Mouse (Mus musculus) MEL (cell line): ENCODE data around the gene Fam83d. TPM values are rescaled to one million over a fixed set of nuclear protein-coding genes. Genes with fewer than 3 reads are reported as not detected.

Experiments
- DNase-seq: peaks from one replicate; pipeline ENCODE4 v3.0.0; 2011; ENCODE audit warnings: low read depth, low spot score
- H3K27ac ChIP-seq: 2 replicates; pipeline ENCODE4 v1.5.1; 2012; ENCODE audit warnings: low read depth, mild to moderate bottlenecking, control low read depth, low read length, moderate library complexity; ENCODE audit not compliant: control insufficient read depth
- H3K27me3 ChIP-seq, 2 experiments: fragments of 150-350 bp in 1 of 2; sonication (generic) in 1 of 2; 2 replicates each; pipeline ENCODE4 v1.6.1; 2012; ENCODE audit warnings: low read length in 2 of 2, mild to moderate bottlenecking in 2 of 2, improper control_type of control experiment in 1 of 2, moderate library complexity in 1 of 2; ENCODE audit not compliant: insufficient read depth in 2 of 2, control insufficient read depth in 1 of 2
- H3K36me3 ChIP-seq, 2 experiments: 2 replicates each; pipeline ENCODE4 v1.6.1; 2012 to 2014; ENCODE audit warnings: low read length in 2 of 2, improper control_type of control experiment in 1 of 2, inconsistent platforms in 1 of 2, mild to moderate bottlenecking in 1 of 2; ENCODE audit not compliant: insufficient read depth in 2 of 2, control insufficient read depth in 1 of 2
- H3K4me1 ChIP-seq, 2 experiments: fragments of 150-350 bp in 1 of 2; sonication (generic) in 1 of 2; 2 replicates each; pipeline ENCODE4 v1.6.1; 2012; ENCODE audit warnings: low read length in 2 of 2, improper control_type of control experiment in 1 of 2, mild to moderate bottlenecking in 1 of 2; ENCODE audit not compliant: insufficient read depth in 2 of 2, control insufficient read depth in 1 of 2
- H3K4me3 ChIP-seq, 2 experiments: fragments of 150-350 bp in 1 of 2; sonication (generic) in 1 of 2; 2 replicates each; pipeline ENCODE4 v1.5.1; 2012; ENCODE audit warnings: low read depth in 2 of 2, low read length in 2 of 2, mild to moderate bottlenecking in 2 of 2, moderate library complexity in 2 of 2, control low read depth in 1 of 2, improper control_type of control experiment in 1 of 2; ENCODE audit not compliant: control insufficient read depth in 1 of 2, insufficient read depth in 1 of 2
- H3K79me2 ChIP-seq: 2 replicates; pipeline ENCODE4 v1.6.1; 2012; ENCODE audit warnings: mild to moderate bottlenecking, low read length, moderate library complexity; ENCODE audit not compliant: control insufficient read depth, poor library complexity, insufficient read depth
- H3K9ac ChIP-seq: 2 replicates; pipeline ENCODE4 v1.6.1; 2012; ENCODE audit warnings: low read depth, mild to moderate bottlenecking, control low read depth, low read length, moderate library complexity; ENCODE audit not compliant: control insufficient read depth, poor library complexity, severe bottlenecking
- H3K9me3 ChIP-seq: fragments of 150-350 bp; sonication (generic); replicated peaks from 2 replicates; pipeline ENCODE4 v1.6.1; 2012; ENCODE audit warnings: mild to moderate bottlenecking, low read length, improper control_type of control experiment, moderate library complexity; ENCODE audit not compliant: insufficient read depth
- BHLHE40 ChIP-seq: IDR thresholded peaks from 2 replicates; pipeline ENCODE4 v1.6.1; 2012; ENCODE audit warnings: low read depth, mild to moderate bottlenecking, inconsistent platforms, low read length, improper control_type of control experiment, borderline replicate concordance
- CHD2 ChIP-seq: IDR thresholded peaks from 2 replicates; pipeline ENCODE4 v1.6.1; 2011; ENCODE audit warnings: low read length, improper control_type of control experiment
- E2F4 ChIP-seq: IDR thresholded peaks from 2 replicates; pipeline ENCODE4 v1.6.1; 2011; ENCODE audit warnings: low read depth, low read length, improper control_type of control experiment, borderline replicate concordance
- ELF1 ChIP-seq: IDR thresholded peaks from 2 replicates; pipeline ENCODE4 v1.6.1; 2014; ENCODE audit warnings: low read depth, mild to moderate bottlenecking, inconsistent platforms, low read length, improper control_type of control experiment, moderate library complexity
- GABPA ChIP-seq: IDR thresholded peaks from 2 replicates; pipeline ENCODE4 v1.6.1; 2012; ENCODE audit warnings: low read depth, mild to moderate bottlenecking, inconsistent platforms, low read length, improper control_type of control experiment, moderate library complexity
- MAFK ChIP-seq: IDR thresholded peaks from 2 replicates; pipeline ENCODE4 v1.6.1; 2011; ENCODE audit warnings: low read depth, mild to moderate bottlenecking, low read length, improper control_type of control experiment, borderline replicate concordance
- MYC ChIP-seq: IDR thresholded peaks from 2 replicates; pipeline ENCODE4 v1.6.1; 2011; ENCODE audit warnings: low read depth, mild to moderate bottlenecking, low read length, improper control_type of control experiment, moderate library complexity
- NELFE ChIP-seq: IDR thresholded peaks from 2 replicates; pipeline ENCODE4 v1.6.1; 2011; ENCODE audit warnings: low read depth, low read length, improper control_type of control experiment
- POLR2A ChIP-seq, 2 experiments: IDR thresholded peaks; 2 replicates each; pipeline ENCODE4 v1.6.1; 2011 to 2012; ENCODE audit warnings: low read length in 2 of 2, mild to moderate bottlenecking in 2 of 2, control low read depth in 1 of 2, improper control_type of control experiment in 1 of 2, low read depth in 1 of 2, moderate library complexity in 1 of 2; ENCODE audit not compliant: control insufficient read depth in 1 of 2, insufficient read depth in 1 of 2, poor library complexity in 1 of 2
- POLR2AphosphoS5 ChIP-seq: IDR thresholded peaks from 2 replicates; pipeline ENCODE4 v1.6.1; 2012; ENCODE audit warnings: low read depth, borderline replicate concordance, mild to moderate bottlenecking, inconsistent platforms, low read length, moderate library complexity, mixed read lengths
- RAD21 ChIP-seq: IDR thresholded peaks from 2 replicates; pipeline ENCODE4 v1.6.1; 2011; ENCODE audit warnings: mild to moderate bottlenecking, low read depth, low read length, improper control_type of control experiment
- TAL1 ChIP-seq: IDR thresholded peaks from 2 replicates; pipeline ENCODE4 v1.6.1; 2012; ENCODE audit warnings: mild to moderate bottlenecking, inconsistent platforms, low read length, moderate library complexity, mixed read lengths
- TBP ChIP-seq: IDR thresholded peaks from 2 replicates; pipeline ENCODE4 v1.8.0; 2011; ENCODE audit warnings: low read depth, low read length, improper control_type of control experiment
- TCF12 ChIP-seq: IDR thresholded peaks from 2 replicates; pipeline ENCODE4 v1.6.1; 2014; ENCODE audit warnings: low read depth, mild to moderate bottlenecking, inconsistent platforms, low read length, improper control_type of control experiment, moderate library complexity
- USF1 ChIP-seq: IDR thresholded peaks from 2 replicates; pipeline ENCODE4 v1.6.1; 2014; ENCODE audit warnings: low read depth, mild to moderate bottlenecking, inconsistent platforms, low read length, improper control_type of control experiment, moderate library complexity
- USF2 ChIP-seq, 2 experiments: IDR thresholded peaks; 2 replicates each; pipeline ENCODE4 v1.6.1; 2011 to 2012; ENCODE audit warnings: improper control_type of control experiment in 2 of 2, low read length in 2 of 2, borderline replicate concordance in 1 of 2, inconsistent platforms in 1 of 2, low read depth in 1 of 2, mild to moderate bottlenecking in 1 of 2; ENCODE audit not compliant: insufficient read depth in 1 of 2
- ZC3H11A ChIP-seq: IDR thresholded peaks from 2 replicates; pipeline ENCODE4 v1.6.1; 2012; ENCODE audit warnings: low read depth, mild to moderate bottlenecking, inconsistent platforms, low read length, improper control_type of control experiment
- ZKSCAN1 ChIP-seq: IDR thresholded peaks from 2 replicates; pipeline ENCODE4 v1.6.1; 2012; ENCODE audit warnings: low read depth, mild to moderate bottlenecking, inconsistent platforms, low read length, improper control_type of control experiment, moderate library complexity
- ZMIZ1 ChIP-seq: IDR thresholded peaks from 2 replicates; pipeline ENCODE4 v1.6.1; 2012; ENCODE audit warnings: low read depth, mild to moderate bottlenecking, inconsistent platforms, low read length, improper control_type of control experiment, moderate library complexity
- ZNF384 ChIP-seq: IDR thresholded peaks from 2 replicates; pipeline ENCODE4 v1.6.1; 2012; ENCODE audit warnings: low read depth, mild to moderate bottlenecking, inconsistent platforms, low read length, improper control_type of control experiment
- polyA plus RNA-seq, 2 experiments: library from polyadenylated mRNA; stranded (reverse) in 1 of 2; unstranded in 1 of 2; fragments of >175 nt in 1 of 2; fragments of >200 nt in 1 of 2; gene quantifications; 2 replicates each; pipeline versions ENCODE4 v1.2.1 to v1.2.4; 2012; ENCODE audit warnings: low replicate concordance in 2 of 2, low read depth in 1 of 2; ENCODE audit not compliant: insufficient read length in 2 of 2, insufficient read depth in 1 of 2, missing spikeins in 1 of 2
- total RNA-seq: library from RNA; depleted of rRNA; stranded (reverse); fragments of 300-350 nt; gene quantifications from 2 replicates; pipeline ENCODE4 v1.2.3, GENCODE M21; 2012

The Fam83d gene
- total and polyA plus RNA-seq, 3 experiments = 2.6 to 5.2 TPM; not detected in 1

DNA sequence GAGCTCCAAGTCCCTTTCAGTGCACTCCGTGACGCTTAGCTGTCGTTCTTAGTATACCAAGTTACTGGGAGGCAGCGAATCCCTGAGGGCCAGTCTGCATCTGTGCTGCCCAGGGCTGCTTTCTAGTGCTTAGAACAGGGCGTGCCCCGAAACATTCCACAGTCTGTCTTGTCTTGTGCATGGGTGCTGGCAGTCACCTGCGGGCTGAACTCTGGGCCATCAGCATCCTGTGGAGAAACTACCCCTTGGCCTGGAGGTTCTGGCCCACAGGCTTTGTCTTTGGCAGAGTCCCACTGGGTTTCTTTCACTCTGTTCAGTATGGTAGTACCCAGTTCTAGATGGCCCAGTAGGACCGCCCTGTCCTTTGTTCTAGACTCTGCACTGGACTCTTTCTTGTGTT lies 32.9 kb downstream of the Fam83d start:
- Histone ChIP-seq H3K9me3 (no peaks in the 10 kb centered on the region), H3K9ac (no peak overlapping the region), H3K27me3 (no peaks in the 10 kb centered on the region), H3K36me3 (no peaks in the 10 kb centered on the region; a peak in 1 of 4 replicates), H3K4me3 (no peak overlapping the region), H3K4me1 (no peaks in the 10 kb centered on the region), H3K79me2 (peaks cover 2% of the 10 kb centered on the region; the same call in 1 of the 2 replicates), H3K27ac (no peak overlapping the region)
- DNase-seq = no peak
- no peak for TF ChIP-seq ZKSCAN1
- TF ChIP-seq RAD21 = no peak
- TF ChIP-seq ZC3H11A = no peak
- TF ChIP-seq TAL1 = no peak
- TF ChIP-seq CHD2 = no peak
- no peak for TF ChIP-seq MYC
- no peak for TF ChIP-seq TBP
- no peak for TF ChIP-seq NELFE
- no peak for TF ChIP-seq TCF12
- TF ChIP-seq USF2 (IDR thresholded peaks at IDR 0.05; ENCODE audit: borderline replicate concordance in 1 of 2, insufficient read depth in 1 of 2, low read depth in 1 of 2, low read length in 2 of 2) = no peak
- no peak for TF ChIP-seq ELF1
- no peak for TF ChIP-seq GABPA
- TF ChIP-seq ZNF384 = no peak
- TF ChIP-seq E2F4 = no peak
- no peak for TF ChIP-seq POLR2AphosphoS5

DNA sequence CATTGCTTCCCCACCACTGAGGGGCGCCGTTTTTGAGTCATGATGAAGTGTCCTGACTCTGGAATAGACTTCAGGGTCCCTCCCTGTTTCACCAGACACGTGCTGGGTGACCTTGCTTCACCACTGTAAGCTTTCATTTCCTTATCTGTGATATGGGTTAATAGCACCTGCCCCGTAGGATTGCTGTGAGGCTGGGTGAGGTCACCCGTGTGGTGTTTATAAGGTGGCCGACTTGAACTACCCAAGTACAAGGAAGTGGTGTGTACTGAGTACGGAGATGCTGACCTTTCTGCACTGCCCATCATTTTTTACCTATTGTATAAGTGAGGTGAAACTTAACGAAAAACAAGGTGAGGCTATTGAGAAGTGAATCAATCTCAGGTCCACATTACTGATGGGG lies 35.7 kb downstream of the Fam83d start:
- DNase-seq = no peak
- Histone ChIP-seq H3K9ac (no peak overlapping the region), H3K79me2 (no peaks in the 10 kb centered on the region; the same call in 1 of the 2 replicates), H3K27ac (no peak overlapping the region), H3K4me3 (no peak overlapping the region), H3K27me3 (no peaks in the 10 kb centered on the region), H3K4me1 (no peaks in the 10 kb centered on the region), H3K9me3 (no peaks in the 10 kb centered on the region), H3K36me3 (no peaks in the 10 kb centered on the region)
- TF ChIP-seq USF1 = no peak

DNA sequence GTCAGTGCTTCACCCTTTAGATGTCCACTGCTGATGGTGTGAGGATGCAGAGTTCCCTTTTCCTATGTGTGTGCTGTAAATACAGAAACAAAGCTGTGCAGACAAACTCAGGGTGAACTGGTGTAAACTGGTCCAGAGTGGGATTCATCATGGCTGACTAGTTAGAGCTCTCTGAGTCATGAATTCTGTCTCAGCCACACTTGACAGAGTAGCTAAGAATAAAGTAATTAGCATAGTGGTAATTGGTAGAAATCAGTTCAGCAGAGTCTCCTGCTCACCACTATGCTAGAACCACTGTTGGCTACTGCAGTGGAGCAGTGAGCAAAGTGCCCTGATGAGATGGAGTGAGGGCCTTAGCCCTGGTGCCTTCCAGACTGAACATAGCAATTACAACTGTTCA lies 47.8 kb downstream of the Fam83d start:
- H3K4me1 ChIP-seq = no peaks in the 10 kb centered on the region
- no peak overlapping the region for H3K4me3 ChIP-seq
- no peaks in the 10 kb centered on the region for H3K79me2 ChIP-seq
- no peak overlapping the region for H3K9ac ChIP-seq
- H3K27me3 ChIP-seq = no peaks in the 10 kb centered on the region
- no peaks in the 10 kb centered on the region for H3K9me3 ChIP-seq
- no peak for TF ChIP-seq POLR2A (IDR thresholded peaks at IDR 0.05; ENCODE audit: control insufficient read depth in 1 of 2, insufficient read depth in 1 of 2, low read depth in 1 of 2, low read length in 2 of 2, poor library complexity in 1 of 2)
- no peak for TF ChIP-seq ZC3H11A
- no peak for TF ChIP-seq CHD2
- no peak for TF ChIP-seq BHLHE40
- no peak for TF ChIP-seq USF2 (IDR thresholded peaks at IDR 0.05; ENCODE audit: borderline replicate concordance in 1 of 2, insufficient read depth in 1 of 2, low read depth in 1 of 2, low read length in 2 of 2)
- no peak for TF ChIP-seq ZMIZ1
- TF ChIP-seq NELFE = no peak
- no peak for TF ChIP-seq MAFK
- no peak overlapping the region for H3K27ac ChIP-seq
- peaks cover 0 to 2% of the 10 kb centered on the region in 2 experiments; a peak in 1 of 4 replicates for H3K36me3 ChIP-seq
- no peak for DNase-seq
